Mouse (Mus musculus) CH12.LX (cell line): ENCODE measurements around the gene Dlst. TPM values are rescaled to one million over a fixed set of nuclear protein-coding genes. Genes with fewer than 3 reads are reported as not detected.

Experiments used
- DNase-seq: peaks from one replicate; pipeline ENCODE4 v3.0.0-alpha.2; 2013; ENCODE audit errors: extremely low read depth
- H3K27ac ChIP-seq: 2 replicates; pipeline ENCODE4 v1.5.1; 2012; ENCODE audit warnings: low read depth, mild to moderate bottlenecking, control low read depth, moderate library complexity; ENCODE audit not compliant: insufficient read depth
- H3K27me3 ChIP-seq: replicated peaks from 2 replicates; pipeline ENCODE3; 2012; ENCODE audit warnings: inconsistent platforms
- H3K36me3 ChIP-seq, 2 experiments: replicated peaks in 1 of 2; 2 replicates each; pipeline versions ENCODE3 to v1.6.1; 2012; ENCODE audit warnings: inconsistent platforms in 1 of 2, low read length in 1 of 2, mild to moderate bottlenecking in 1 of 2, mixed read lengths in 1 of 2, moderate library complexity in 1 of 2; ENCODE audit not compliant: control insufficient read depth in 1 of 2, insufficient read depth in 1 of 2
- H3K4me1 ChIP-seq, 2 experiments: 2 replicates each; pipeline ENCODE4 v1.6.1; 2012; ENCODE audit warnings: inconsistent platforms in 1 of 2, moderate library complexity in 1 of 2; ENCODE audit not compliant: insufficient read depth in 2 of 2, control insufficient read depth in 1 of 2
- H3K4me2 ChIP-seq: 2 replicates; pipeline ENCODE4 v1.6.1; 2012; ENCODE audit warnings: low read depth, mild to moderate bottlenecking, control low read depth; ENCODE audit not compliant: poor library complexity, insufficient read depth, severe bottlenecking
- H3K4me3 ChIP-seq, 3 experiments: fragments of 150-350 bp in 1 of 3; sonication (generic) in 1 of 3; replicated peaks in 1 of 3; 2 replicates each; pipeline versions ENCODE3 to v1.5.1; 2011 to 2012; ENCODE audit warnings: low read depth in 2 of 3, low read length in 2 of 3, mild to moderate bottlenecking in 2 of 3, moderate library complexity in 2 of 3, control low read depth in 1 of 3, improper control_type of control experiment in 1 of 3, inconsistent platforms in 1 of 3, mixed read lengths in 1 of 3; ENCODE audit not compliant: poor library complexity in 1 of 3
- H3K79me2 ChIP-seq: replicated peaks from 2 replicates; pipeline ENCODE4 v1.6.1; 2012; ENCODE audit warnings: mild to moderate bottlenecking, moderate library complexity; ENCODE audit not compliant: control insufficient read depth, poor library complexity, insufficient read depth, severe bottlenecking; ENCODE audit errors: extremely low read depth
- H3K9ac ChIP-seq: 2 replicates; pipeline ENCODE4 v1.6.1; 2012; ENCODE audit warnings: low read depth, mild to moderate bottlenecking, control low read depth, moderate library complexity; ENCODE audit not compliant: insufficient read depth
- H3K9me3 ChIP-seq: replicated peaks from 2 replicates; pipeline ENCODE3; 2012; ENCODE audit warnings: low read length, inconsistent platforms, mixed read lengths
- BHLHE40 ChIP-seq: IDR thresholded peaks from 2 replicates; pipeline ENCODE4 v1.6.1; 2011; ENCODE audit warnings: mild to moderate bottlenecking, low read depth, low read length, improper control_type of control experiment
- CHD1 ChIP-seq: IDR thresholded peaks from 2 replicates; pipeline ENCODE4 v1.6.1; 2012; ENCODE audit warnings: low read depth, low read length, improper control_type of control experiment, inconsistent platforms
- CHD2 ChIP-seq: IDR thresholded peaks from 2 replicates; pipeline ENCODE4 v1.6.1; 2011; ENCODE audit warnings: low read length, improper control_type of control experiment
- CTCF ChIP-seq, 2 experiments: IDR thresholded peaks in 1 of 2; conservative IDR thresholded peaks in 1 of 2; 2 replicates each; pipeline ENCODE4 v1.5.1; 2011 to 2012; ENCODE audit warnings: low read depth in 2 of 2, low read length in 2 of 2, improper control_type of control experiment in 1 of 2, inconsistent platforms in 1 of 2, mild to moderate bottlenecking in 1 of 2, moderate library complexity in 1 of 2
- E2F4 ChIP-seq: IDR thresholded peaks from 2 replicates; pipeline ENCODE4 v1.6.1; 2011; ENCODE audit warnings: low read depth, low read length, improper control_type of control experiment; ENCODE audit not compliant: insufficient replicate concordance
- ELF1 ChIP-seq: IDR thresholded peaks from 2 replicates; pipeline ENCODE4 v1.6.1; 2014; ENCODE audit warnings: low read depth, mild to moderate bottlenecking, inconsistent platforms, low read length, improper control_type of control experiment
- EP300 ChIP-seq: IDR thresholded peaks from 2 replicates; pipeline ENCODE4 v1.6.1; 2011; ENCODE audit warnings: low read length, improper control_type of control experiment
- ETS1 ChIP-seq: conservative IDR thresholded peaks from 2 replicates; pipeline ENCODE4 v1.6.1; 2012; ENCODE audit warnings: low read depth, mild to moderate bottlenecking, inconsistent platforms, low read length, improper control_type of control experiment, moderate library complexity
- HCFC1 ChIP-seq: IDR thresholded peaks from 2 replicates; pipeline ENCODE4 v1.6.1; 2012; ENCODE audit warnings: low read depth, mild to moderate bottlenecking, inconsistent platforms, low read length, improper control_type of control experiment
- IRF4 ChIP-seq: IDR thresholded peaks from 2 replicates; pipeline ENCODE4 v1.6.1; 2014; ENCODE audit warnings: low read depth, mild to moderate bottlenecking, inconsistent platforms, low read length, improper control_type of control experiment
- JUN ChIP-seq: IDR thresholded peaks from 2 replicates; pipeline ENCODE4 v1.6.1; 2011; ENCODE audit warnings: low read depth, mild to moderate bottlenecking, low read length, improper control_type of control experiment, moderate library complexity; ENCODE audit not compliant: insufficient read depth
- JUND ChIP-seq: conservative IDR thresholded peaks from 2 replicates; pipeline ENCODE4 v1.6.1; 2011; ENCODE audit warnings: low read depth, low read length, improper control_type of control experiment
- KAT2A ChIP-seq: IDR thresholded peaks from 2 replicates; pipeline ENCODE4 v1.6.1; 2012; ENCODE audit warnings: low read length, improper control_type of control experiment, inconsistent platforms; ENCODE audit not compliant: insufficient replicate concordance
- MAX ChIP-seq: IDR thresholded peaks from 2 replicates; pipeline ENCODE4 v1.6.1; 2011; ENCODE audit warnings: low read length, improper control_type of control experiment
- MAZ ChIP-seq: IDR thresholded peaks from 2 replicates; pipeline ENCODE4 v1.6.1; 2012; ENCODE audit warnings: low read depth, mild to moderate bottlenecking, inconsistent platforms, low read length, improper control_type of control experiment, moderate library complexity
- MEF2A ChIP-seq: IDR thresholded peaks from 2 replicates; pipeline ENCODE4 v1.6.1; 2014; ENCODE audit warnings: low read depth, mild to moderate bottlenecking, inconsistent platforms, low read length, improper control_type of control experiment, borderline replicate concordance
- MXI1 ChIP-seq: IDR thresholded peaks from 2 replicates; pipeline ENCODE4 v1.6.1; 2011; ENCODE audit warnings: mild to moderate bottlenecking, low read depth, low read length, improper control_type of control experiment
- MYC ChIP-seq: IDR thresholded peaks from 2 replicates; pipeline ENCODE4 v1.6.1; 2011; ENCODE audit warnings: low read depth, mild to moderate bottlenecking, improper control_type of control experiment, low read length
- NELFE ChIP-seq: IDR thresholded peaks from 2 replicates; pipeline ENCODE4 v1.6.1; 2011; ENCODE audit warnings: low read depth, low read length, improper control_type of control experiment
- NRF1 ChIP-seq: IDR thresholded peaks from 2 replicates; pipeline ENCODE4 v1.6.1; 2014; ENCODE audit warnings: low read depth, mild to moderate bottlenecking, inconsistent platforms, low read length, improper control_type of control experiment, moderate library complexity
- PAX5 ChIP-seq: IDR thresholded peaks from 2 replicates; pipeline ENCODE4 v1.6.1; 2012; ENCODE audit warnings: low read length, inconsistent platforms, mixed read lengths
- POLR2A ChIP-seq: IDR thresholded peaks from 2 replicates; pipeline ENCODE4 v1.6.1; 2011; ENCODE audit warnings: low read depth, mild to moderate bottlenecking, improper control_type of control experiment, low read length
- RAD21 ChIP-seq: IDR thresholded peaks from 2 replicates; pipeline ENCODE4 v1.6.1; 2011; ENCODE audit warnings: low read depth, mild to moderate bottlenecking, low read length, improper control_type of control experiment, moderate library complexity
- RCOR1 ChIP-seq: conservative IDR thresholded peaks from 2 replicates; pipeline ENCODE4 v1.6.1; 2012; ENCODE audit warnings: low read depth, mild to moderate bottlenecking, inconsistent platforms, low read length, improper control_type of control experiment
- SMC3 ChIP-seq: IDR thresholded peaks from 2 replicates; pipeline ENCODE4 v1.6.1; 2011; ENCODE audit warnings: low read depth, low read length, improper control_type of control experiment
- TBP ChIP-seq: conservative IDR thresholded peaks from 2 replicates; pipeline ENCODE4 v1.6.1; 2011; ENCODE audit warnings: low read depth, low read length, improper control_type of control experiment
- TCF12 ChIP-seq: IDR thresholded peaks from 2 replicates; pipeline ENCODE4 v1.6.1; 2014; ENCODE audit warnings: low read depth, mild to moderate bottlenecking, inconsistent platforms, low read length, improper control_type of control experiment
- UBTF ChIP-seq: IDR thresholded peaks from 2 replicates; pipeline ENCODE4 v1.6.1; 2012; ENCODE audit warnings: low read depth, mild to moderate bottlenecking, inconsistent platforms, low read length, improper control_type of control experiment, moderate library complexity
- USF1 ChIP-seq: IDR thresholded peaks from 2 replicates; pipeline ENCODE4 v1.6.1; 2014; ENCODE audit warnings: low read depth, mild to moderate bottlenecking, inconsistent platforms, low read length, improper control_type of control experiment
- USF2 ChIP-seq: conservative IDR thresholded peaks from 2 replicates; pipeline ENCODE4 v1.6.1; 2011; ENCODE audit warnings: low read depth, low read length, improper control_type of control experiment
- ZC3H11A ChIP-seq: IDR thresholded peaks from 2 replicates; pipeline ENCODE4 v1.6.1; 2012; ENCODE audit warnings: low read depth, mild to moderate bottlenecking, inconsistent platforms, low read length, improper control_type of control experiment
- ZKSCAN1 ChIP-seq: IDR thresholded peaks from 2 replicates; pipeline ENCODE4 v1.6.1; 2012; ENCODE audit warnings: low read depth, inconsistent platforms, low read length, improper control_type of control experiment, borderline replicate concordance
- ZMIZ1 ChIP-seq: IDR thresholded peaks from 2 replicates; pipeline ENCODE4 v1.6.1; 2012; ENCODE audit warnings: low read depth, mild to moderate bottlenecking, inconsistent platforms, low read length, improper control_type of control experiment
- ZNF384 ChIP-seq: IDR thresholded peaks from 2 replicates; pipeline ENCODE4 v1.6.1; 2012; ENCODE audit warnings: low read depth, low read length, improper control_type of control experiment, inconsistent platforms
- dilution Hi-C: fragments of 300-500 bp; cut with MboI; formaldehyde crosslinking; loops from 2 replicates; pipeline ENCODE4 v1.14.3; 2020; ENCODE audit warnings: low sequenced_read_pairs; ENCODE audit not compliant: extremely low pct_unique_long_range_greater_than_20kb, extremely low pct_ligation_motif_present
- in situ Hi-C: fragments of 300-500 bp; cut with MboI; formaldehyde crosslinking; loops from 3 replicates; pipeline ENCODE4 v1.14.3; 2019; ENCODE audit warnings: low sequenced_read_pairs, low pct_ligation_motif_present, low pct_unique_long_range_greater_than_20kb, mixed read lengths
- polyA plus RNA-seq: library from polyadenylated mRNA; unstranded; fragments of >175 nt; gene quantifications from 2 replicates; pipeline ENCODE4 v1.2.1, GENCODE M21; 2012; ENCODE audit warnings: low read depth; ENCODE audit not compliant: insufficient read length
- total RNA-seq, 2 experiments: library from RNA; depleted of rRNA; stranded (reverse); fragments of 300-350 nt in 1 of 2; fragments of >200 nt in 1 of 2; gene quantifications; 2 replicates each; pipeline ENCODE4 v1.2.3; 2012 to 2014

The Dlst gene
- total and polyA plus RNA-seq, 3 experiments, result 116 to 165 (median 144) TPM

DNA sequence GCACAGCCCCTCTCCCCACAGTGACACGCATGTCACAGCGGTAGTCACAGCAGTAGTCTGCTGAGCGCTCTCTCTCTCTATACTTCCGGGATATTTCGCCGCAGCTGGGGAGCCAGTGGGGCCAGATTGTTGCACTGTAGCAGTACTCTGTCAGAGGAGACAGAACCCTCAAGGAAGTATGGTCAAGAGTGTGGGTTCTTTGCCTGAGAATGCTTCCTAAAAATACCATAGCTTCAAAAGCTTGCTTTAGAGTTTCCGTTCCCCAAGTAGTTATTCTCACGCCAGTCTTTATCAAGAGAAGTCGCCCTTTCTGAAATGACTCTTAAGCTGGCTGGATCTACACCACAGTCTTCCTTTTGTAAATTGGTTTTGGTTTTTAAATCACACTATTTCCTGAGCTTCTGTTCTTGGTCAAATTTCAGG is 12.5 kb downstream of the Dlst start (continued):
- peak; percentile 60 for TF ChIP-seq ETS1
- 0 out of 2 replicates have a peak, but pooled peaks have one; percentile 15 for TF ChIP-seq NELFE
- TF ChIP-seq USF1, result no peak
- peak; percentile 88 for TF ChIP-seq ELF1
- TF ChIP-seq JUN, result peak; percentile 64; the same call in 1 of the 2 replicates
- no peak for TF ChIP-seq SMC3
- no peak for TF ChIP-seq NRF1
- TF ChIP-seq ZMIZ1, result no peak
- peak; percentile 79 for TF ChIP-seq MYC

DNA sequence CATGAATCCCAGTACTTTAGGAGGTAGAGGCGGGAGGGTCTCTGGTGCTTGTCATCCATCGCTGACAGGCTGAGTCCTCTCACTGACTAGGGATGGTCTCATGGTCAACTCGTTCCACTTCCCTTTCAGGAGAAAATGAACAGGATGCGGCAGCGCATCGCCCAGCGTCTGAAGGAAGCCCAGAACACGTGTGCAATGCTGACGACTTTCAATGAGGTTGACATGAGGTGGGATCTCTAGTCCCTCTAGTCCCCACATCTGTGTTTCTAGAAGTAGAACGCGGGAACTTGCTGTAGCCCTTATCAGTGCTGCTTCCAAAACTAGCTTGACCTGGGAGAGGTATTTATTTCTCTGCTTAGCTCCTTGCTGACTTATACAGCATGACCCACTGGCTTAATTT is 13.0 kb downstream of the Dlst start:
- Histone ChIP-seq H3K36me3 (peaks cover 48 to 82% of the 10 kb centered on the region in 2 experiments), H3K9ac (no peak overlapping the region), H3K79me2 (peaks cover 8% of the 10 kb centered on the region), H3K27ac (peak overlapping the region; percentile 75), H3K27me3 (no peaks in the 10 kb centered on the region), H3K9me3 (no peaks in the 10 kb centered on the region), H3K4me3 (no peak overlapping the region), H3K4me2 (peak overlapping the region; percentile 82), H3K4me1 (peaks cover 21 to 36% of the 10 kb centered on the region in 2 experiments)
- DNase-seq, result peak; percentile 57
- no peak for TF ChIP-seq ZNF384
- no peak for TF ChIP-seq NRF1
- TF ChIP-seq BHLHE40, result peak; percentile 32; the same call in 1 of the 2 replicates
- no peak for TF ChIP-seq UBTF
- no peak for TF ChIP-seq MEF2A
- TF ChIP-seq RCOR1, result no peak
- TF ChIP-seq ETS1, result no peak
- no peak for TF ChIP-seq CHD1
- TF ChIP-seq PAX5, result no peak
- TF ChIP-seq SMC3, result no peak
- TF ChIP-seq E2F4, result peak; percentile 59; the same call in 1 of the 2 replicates
- TF ChIP-seq KAT2A, result no peak
- 0 out of 2 replicates have a peak, but pooled peaks have one; percentile 17 for TF ChIP-seq USF2
- TF ChIP-seq ZKSCAN1, result no peak
- TF ChIP-seq POLR2A, result no peak
- TF ChIP-seq CHD2, result no peak
- TF ChIP-seq ZC3H11A, result no peak
- TF ChIP-seq MAX, result peak; percentile 88
- TF ChIP-seq CTCF (conservative IDR thresholded peaks at IDR 0.05 in 1 of 2, IDR thresholded peaks at IDR 0.05 in 1 of 2; ENCODE audit: low read depth in 2 of 2, low read length in 2 of 2), result no peak
- TF ChIP-seq TCF12, result no peak
- no peak for TF ChIP-seq JUN
- peak; percentile 90 for TF ChIP-seq MXI1
- no peak for TF ChIP-seq MAZ
- TF ChIP-seq IRF4, result no peak
- no peak for TF ChIP-seq RAD21
- no peak for TF ChIP-seq TBP
- peak; percentile 92 for TF ChIP-seq MYC
- TF ChIP-seq HCFC1, result no peak
- no peak for TF ChIP-seq EP300
- TF ChIP-seq JUND, result no peak
- TF ChIP-seq USF1, result peak; percentile 8; the same call in 1 of the 2 replicates
- TF ChIP-seq NELFE, result no peak
- dilution Hi-C loops (no loop called here), in situ Hi-C loops (no loop called here)
